Mouse (Mus musculus): ENCODE data around the gene Fbf1. TPM values are rescaled to one million over a fixed set of nuclear protein-coding genes. Genes with fewer than 3 reads are reported as not detected.
A peak's percentile ranks its signal among the peaks of the same experiment; 100 is the strongest.
"Not testable (repeated sequence)": the region's sequence is repeated elsewhere in the genome, so short reads cannot be mapped to it uniquely, and the experiment has no call there.

The Fbf1 gene
- total RNA-seq, 2 experiments from 2014 or later, result 65.5 to 98.0 TPM

- no peak for DNase-seq (ENCODE audit: low spot score in 2 of 2)
- intact Hi-C loops (cut with DNase I), result no loop called here
Observed at GRCm38 (mm10) chr11:116143468-116143867, 24.5 kb downstream of the Fbf1 start.

DNA sequence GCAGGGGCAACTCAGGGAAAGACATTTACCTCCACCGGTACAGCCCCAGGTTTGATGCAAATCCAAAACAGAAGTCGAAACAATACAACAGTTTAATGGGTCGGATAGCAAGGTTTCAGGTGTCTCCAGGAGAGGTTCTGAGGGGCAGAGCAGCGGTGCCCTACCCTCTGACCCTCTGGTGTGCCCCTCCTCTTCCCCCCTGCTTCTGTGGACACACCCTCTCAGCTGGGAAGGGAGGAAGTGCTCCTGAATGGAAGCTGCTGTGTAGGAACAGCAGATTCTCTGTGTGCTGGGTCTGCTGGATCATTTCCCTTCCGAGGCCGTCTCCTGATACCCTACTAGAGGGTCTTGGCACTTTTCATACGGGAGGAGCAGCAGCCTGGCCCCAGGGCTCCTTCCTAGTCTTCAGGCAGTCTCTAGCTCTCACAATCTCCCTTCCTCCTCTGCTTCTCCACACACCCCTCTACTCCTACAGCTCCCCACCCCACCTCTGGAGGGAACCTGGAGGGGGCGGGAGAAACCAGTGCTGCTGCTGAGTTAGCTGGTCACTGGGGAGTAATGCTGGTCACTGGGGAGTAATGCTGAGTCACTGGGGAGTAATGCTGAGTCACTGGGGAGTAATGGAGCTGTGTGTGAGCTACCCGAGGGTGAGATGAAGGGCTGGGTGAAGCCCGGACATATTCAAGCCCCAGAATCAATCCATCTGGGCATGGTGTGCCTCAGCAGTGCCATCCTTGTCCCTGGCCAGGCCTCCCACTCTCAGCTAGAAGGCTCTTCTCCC is 25.6 kb downstream of the Fbf1 start:
- no peak for DNase-seq (ENCODE audit: low spot score in 2 of 2)
- intact Hi-C loops (cut with DNase I), result no loop called here

DNA sequence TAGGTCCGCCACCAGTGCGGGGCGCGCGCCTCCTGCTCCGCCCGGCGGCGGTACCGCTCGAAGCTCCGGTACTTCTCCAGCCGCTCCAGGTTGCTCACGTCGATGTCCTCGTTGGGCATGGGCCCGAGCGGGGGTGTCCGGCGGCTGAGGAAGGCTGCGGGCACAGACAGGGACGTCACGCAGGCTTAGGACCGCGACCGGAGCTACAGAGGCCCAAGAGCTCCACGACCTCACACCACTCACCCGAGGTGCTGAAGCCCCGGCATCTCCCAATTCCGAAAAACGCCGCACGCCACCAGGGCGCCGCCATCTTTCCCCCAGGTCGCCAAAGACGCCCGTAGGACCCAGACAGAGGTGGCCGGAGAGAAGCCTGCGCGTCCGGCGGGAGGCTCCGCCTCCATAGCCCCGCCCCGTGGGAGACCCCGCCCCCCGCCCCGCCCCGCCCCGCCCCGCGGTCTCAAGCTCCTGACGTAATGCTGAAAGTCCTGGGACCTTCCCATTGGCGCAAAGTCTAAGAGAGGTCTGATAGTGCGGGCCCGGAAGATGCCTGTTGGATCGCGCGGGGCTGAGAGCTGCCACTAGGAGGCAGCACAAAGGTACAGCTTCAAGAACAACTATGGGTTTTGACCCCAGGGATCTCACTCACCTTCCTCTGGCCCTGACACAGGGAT is 29.4 kb downstream of the Fbf1 start, which contains the start of gene Mrpl38:
Gene Mrpl38 (minus strand): TSS at position 401 of the 671 bp plus-strand sequence.
- DNase-seq (ENCODE audit: low spot score in 2 of 2), result peak; percentile 81 to 83
- intact Hi-C loops (cut with DNase I), result loop anchor here (1.0 to 2.0 kb wide), 2 partner anchors 30 to 52 kb away; partner anchors contain the start of genes Fbf1 and Wbp2

DNA sequence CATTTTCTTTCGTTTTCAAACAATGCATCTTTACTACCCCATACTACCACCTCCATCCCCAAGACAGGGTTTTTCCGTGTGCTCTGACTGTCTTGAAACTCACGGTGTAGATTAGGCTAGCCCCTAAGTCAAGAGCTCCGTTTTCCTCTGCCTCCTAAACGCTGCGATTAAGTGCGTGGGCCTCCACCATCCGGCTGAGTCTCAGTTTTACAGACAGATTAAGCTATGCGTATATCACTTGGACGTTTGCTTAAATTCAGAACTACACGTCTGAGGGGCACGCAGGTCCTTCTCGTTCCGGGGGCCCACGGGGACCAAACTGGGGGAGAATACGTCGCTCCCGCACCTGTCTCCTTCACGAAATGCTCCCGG is 29.9 kb downstream of the Fbf1 start:
- intact Hi-C loops (cut with DNase I), result loop anchor here (2.0 kb wide), 1 partner anchor 51 kb away; the partner anchor contains the start of gene Wbp2

DNA sequence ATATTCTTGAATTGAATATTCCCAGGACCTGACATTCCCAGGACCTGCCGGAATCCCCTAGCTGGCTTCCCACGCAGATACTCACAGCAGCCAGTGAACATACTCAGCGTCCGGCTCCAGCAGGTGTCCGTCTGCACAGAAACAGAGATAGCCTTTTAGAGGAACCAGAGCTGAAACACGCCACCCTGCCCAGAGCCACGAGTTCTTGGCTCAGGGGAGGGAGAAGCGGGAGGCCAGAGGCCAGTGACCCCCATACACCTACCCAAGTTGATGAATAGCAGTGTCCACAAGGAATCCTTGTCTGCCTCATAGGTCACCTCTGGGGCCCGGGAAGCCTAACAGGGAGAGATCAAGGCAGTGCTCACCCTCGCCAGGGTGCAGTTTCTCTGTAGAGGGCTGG is 33.8 kb downstream of the Fbf1 start:
- intact Hi-C loops (cut with DNase I), result loop anchor here (5.0 kb wide), 1 partner anchor 202 kb away; the partner anchor contains the start of genes Recql5 and Sap30bp
- DNase-seq (ENCODE audit: low spot score in 2 of 2), result no peak

More for the DNA sequence above, 29.9 kb downstream of the Fbf1 start:
- DNase-seq (ENCODE audit: low spot score in 2 of 2), result no peak

GRCm38 (mm10) chr11:116133497-116133896 is 34.5 kb downstream of the Fbf1 start:
- DNase-seq (ENCODE audit: low spot score in 2 of 2), result no peak
- intact Hi-C loops (cut with DNase I), result loop anchor here (5.0 kb wide), 1 partner anchor 201 kb away; the partner anchor contains the start of genes Recql5 and Sap30bp

DNA sequence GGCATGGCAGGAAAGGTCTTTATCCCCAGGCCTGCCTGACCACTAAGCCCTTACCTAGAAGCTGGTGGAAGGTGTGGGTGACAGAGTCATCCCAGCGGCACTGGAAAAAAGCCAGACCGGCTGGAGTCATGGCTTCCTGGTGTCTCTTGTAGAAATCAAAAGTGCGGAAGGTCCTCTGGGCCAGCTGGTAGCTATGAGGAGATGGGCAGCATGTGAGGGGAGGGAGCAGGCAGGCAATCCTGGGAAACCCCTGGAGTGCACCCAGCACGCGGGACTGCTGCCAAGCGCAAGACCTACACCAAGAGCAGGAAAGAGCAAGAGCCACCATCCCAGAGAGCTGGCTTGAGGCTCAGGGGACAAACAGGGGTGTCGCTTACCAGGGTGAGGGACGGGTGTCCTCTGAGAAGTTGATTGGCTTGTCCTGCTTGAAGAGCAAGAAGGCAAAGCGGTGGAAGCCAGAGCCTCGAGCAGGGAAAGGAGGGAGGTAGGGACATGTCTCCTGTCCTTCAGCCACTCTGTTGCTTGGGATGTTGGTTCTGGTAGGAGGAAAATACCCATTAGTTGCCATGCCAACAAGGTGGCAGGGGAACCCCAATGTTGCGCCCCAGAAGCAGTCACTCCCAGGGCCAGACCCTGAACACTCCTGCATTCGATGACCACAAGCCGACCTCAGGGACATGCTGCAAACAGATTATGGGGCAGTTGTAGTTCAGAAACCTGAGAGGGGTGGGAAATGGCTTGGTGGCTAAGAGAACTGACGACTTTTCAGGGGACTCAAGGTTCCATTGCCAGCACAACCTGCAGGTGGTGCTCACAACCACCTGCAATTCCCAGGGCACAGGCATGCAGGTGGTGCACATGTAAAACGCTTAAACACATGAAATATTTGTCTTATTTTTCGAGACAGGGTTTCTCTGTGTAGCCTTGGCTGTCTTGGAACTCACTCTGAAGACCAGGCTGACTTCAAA is 35.3 kb downstream of the Fbf1 start:
- intact Hi-C loops (cut with DNase I), result loop anchor here (5.0 kb wide), 1 partner anchor 200 kb away; the partner anchor contains the start of genes Recql5 and Sap30bp
- no peak for DNase-seq (ENCODE audit: low spot score in 2 of 2)

DNA sequence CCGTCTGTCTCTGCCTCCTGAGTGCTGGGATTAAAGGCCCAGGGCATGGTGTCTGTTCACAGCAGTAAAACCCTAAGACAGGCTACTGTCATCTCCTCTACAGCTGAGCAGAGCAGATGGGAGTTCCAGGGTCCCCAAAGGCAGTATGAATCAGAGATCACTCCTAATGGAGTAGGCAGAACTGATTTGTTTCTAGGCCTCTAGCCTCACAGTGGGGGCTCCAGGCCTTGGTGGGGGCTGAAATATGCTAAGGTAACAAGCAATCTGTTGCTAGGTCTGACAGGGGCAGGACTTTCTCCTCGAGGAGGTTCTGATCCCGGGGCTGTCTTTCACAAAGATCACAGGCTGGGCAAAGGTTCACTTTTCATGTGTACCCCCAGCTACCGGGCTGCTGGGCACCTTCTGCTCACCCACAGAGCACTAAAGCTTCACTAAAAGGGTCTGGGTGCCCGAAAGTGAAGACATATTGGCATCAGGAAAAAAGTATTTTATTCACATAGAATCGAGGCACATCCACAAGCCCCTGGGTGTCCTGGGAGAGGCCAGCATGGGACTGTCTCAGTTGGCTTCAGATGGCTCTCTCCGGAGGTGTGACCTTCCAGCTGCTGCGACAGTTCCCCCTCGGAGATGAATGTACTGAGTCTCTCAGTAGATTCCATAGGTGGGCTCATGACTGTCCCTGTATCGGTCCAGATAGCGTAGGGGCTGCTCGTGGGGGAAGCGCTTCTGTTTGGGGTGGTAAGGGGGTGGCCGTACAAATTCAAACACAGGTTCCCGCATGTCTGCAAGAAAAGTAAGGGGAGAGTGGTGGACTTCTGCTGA is 36.4 kb downstream of the Fbf1 start:
- no peak for DNase-seq (ENCODE audit: low spot score in 2 of 2)
- intact Hi-C loops (cut with DNase I), result loop anchor here (2.0 to 5.0 kb wide), 2 partner anchors 101 to 199 kb away; partner anchors contain the start of genes Recql5, Sap30bp and Unk

DNA sequence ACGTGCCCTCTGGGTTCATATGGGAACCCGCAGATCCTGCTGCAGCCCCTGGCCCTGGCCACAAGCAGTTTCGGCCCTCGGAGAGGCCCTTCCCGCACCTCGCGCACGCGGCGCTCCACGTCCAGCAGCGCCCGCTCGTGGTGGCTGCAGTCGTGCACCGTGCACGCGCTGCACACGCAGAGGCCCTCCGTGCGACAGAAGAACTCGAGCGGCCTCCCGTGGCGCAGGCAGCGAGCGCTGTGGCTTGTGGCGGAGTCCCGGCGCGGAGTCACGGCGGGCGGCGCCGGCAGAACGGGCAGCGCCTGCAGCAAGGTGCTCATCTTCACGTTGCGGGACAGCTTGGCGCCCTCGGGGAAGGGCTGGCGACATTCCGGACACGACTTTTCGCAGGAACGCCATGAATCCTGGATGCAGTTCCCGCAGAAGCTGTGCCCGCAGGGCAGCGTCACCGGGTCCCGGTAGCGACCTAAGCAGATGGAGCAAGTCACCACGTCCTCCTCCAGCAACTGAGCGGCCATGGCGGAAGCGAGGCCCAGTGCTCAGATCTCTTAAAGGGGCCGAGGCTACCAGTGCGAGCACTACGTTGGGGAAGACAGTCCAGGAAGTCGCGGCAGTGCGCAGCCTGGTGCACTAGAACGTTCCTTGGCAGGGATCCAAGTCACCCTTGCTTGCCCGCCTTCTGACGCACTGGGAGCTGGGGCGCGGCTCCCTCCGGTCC is 37.3 kb downstream of the Fbf1 start, which contains the start of gene Trim65:
Gene Trim65 (minus strand): TSS at position 641 of the 718 bp plus-strand sequence.
- intact Hi-C loops (cut with DNase I), result loop anchor here (1.0 to 5.0 kb wide), 3 partner anchors 43 to 198 kb away; partner anchors contain the start of genes Recql5, Sap30bp and Unk
- DNase-seq (ENCODE audit: low spot score in 2 of 2), result peak; percentile 86

- intact Hi-C loops (cut with DNase I), result loop anchor here (1.0 to 5.0 kb wide), 3 partner anchors 43 to 198 kb away; partner anchors contain the start of genes Recql5, Sap30bp and Unk
- no peak for DNase-seq (ENCODE audit: low spot score in 2 of 2)
Observed at GRCm38 (mm10) chr11:116129993-116130487, 37.9 kb downstream of the Fbf1 start.

- no peak for DNase-seq (ENCODE audit: low spot score in 2 of 2)
- intact Hi-C loops (cut with DNase I), result no loop called here
Observed at GRCm38 (mm10) chr11:116129091-116129790, 38.7 kb downstream of the Fbf1 start.

GRCm38 (mm10) chr11:116127986-116128385 is 40.0 kb downstream of the Fbf1 start:
- no peak for DNase-seq (ENCODE audit: low spot score in 2 of 2)
- intact Hi-C loops (cut with DNase I), result no loop called here

- DNase-seq (ENCODE audit: low spot score in 2 of 2), result no peak
- intact Hi-C loops (cut with DNase I), result no loop called here
Observed at GRCm38 (mm10) chr11:116127156-116127980, 40.6 kb downstream of the Fbf1 start, which contains the start of gene Trim47. Gene Trim47 (minus strand): TSS chr11:116127210.

DNA sequence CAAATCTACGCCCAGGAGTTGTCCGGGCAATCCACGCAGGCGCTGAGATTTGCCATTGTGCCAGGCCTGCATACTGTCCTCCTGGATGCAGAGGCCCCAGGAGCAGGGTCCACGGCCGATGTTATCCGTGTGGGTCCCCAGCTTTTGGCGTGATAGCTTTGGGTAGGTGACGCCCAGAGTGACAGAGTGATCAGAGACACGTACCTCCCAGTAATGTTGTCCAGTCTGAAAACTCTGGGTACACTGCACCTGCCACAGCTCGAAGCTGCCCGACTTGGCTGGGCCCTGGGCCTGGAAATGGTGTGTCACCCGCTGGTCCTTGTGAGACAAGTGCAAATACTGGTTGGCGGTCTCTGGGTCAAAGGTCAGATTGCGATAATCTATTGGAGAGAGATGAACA is 41.7 kb downstream of the Fbf1 start:
- intact Hi-C loops (cut with DNase I), result no loop called here

DNA sequence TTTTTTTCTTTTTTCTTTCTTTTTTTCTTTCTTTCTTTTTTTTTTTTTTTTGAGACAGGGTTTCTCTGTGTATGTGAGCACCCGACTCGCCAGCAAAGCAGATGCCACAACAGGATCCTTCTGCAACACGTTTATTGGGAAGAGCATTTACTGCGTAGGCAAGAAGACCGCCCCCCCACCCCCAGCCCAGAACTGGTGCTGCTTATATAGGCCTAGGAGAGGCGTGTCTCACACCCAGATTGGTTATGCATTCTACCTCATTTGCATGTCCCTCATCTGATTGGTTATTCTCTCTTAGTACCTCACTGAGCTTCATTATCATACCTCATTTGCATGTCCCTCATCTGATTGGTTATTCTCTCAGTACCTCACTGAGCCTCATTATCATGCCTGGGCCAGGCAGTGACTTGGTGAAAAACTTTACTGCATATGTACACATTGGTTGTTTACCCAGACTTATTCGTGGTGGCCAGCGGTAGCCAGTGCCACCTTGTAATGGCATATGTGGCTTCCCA is 46.2 kb downstream of the Fbf1 start:
- intact Hi-C loops (cut with DNase I), result not testable (repeated sequence)

More for the DNA sequence above, 41.7 kb downstream of the Fbf1 start:
- no peak for DNase-seq (ENCODE audit: low spot score in 2 of 2)

GRCm38 (mm10) chr11:116117819-116118218 is 50.1 kb downstream of the Fbf1 start:
- intact Hi-C loops (cut with DNase I), result no loop called here
- no peak for DNase-seq (ENCODE audit: low spot score in 2 of 2)

More for the DNA sequence above, 46.2 kb downstream of the Fbf1 start:
- DNase-seq (ENCODE audit: low spot score in 2 of 2), result not testable (repeated sequence)
